Mouse (Mus musculus) spleen, postnatal 36 days (tissue): ENCODE data around the gene Mrpl41.

Experiments
- DNase-seq, 2 experiments: peaks; one replicate each; pipeline ENCODE4 v3.0.0; 2022; ENCODE audit warnings: low spot score in 2 of 2, mixed read lengths in 1 of 2

The Mrpl41 gene

DNA sequence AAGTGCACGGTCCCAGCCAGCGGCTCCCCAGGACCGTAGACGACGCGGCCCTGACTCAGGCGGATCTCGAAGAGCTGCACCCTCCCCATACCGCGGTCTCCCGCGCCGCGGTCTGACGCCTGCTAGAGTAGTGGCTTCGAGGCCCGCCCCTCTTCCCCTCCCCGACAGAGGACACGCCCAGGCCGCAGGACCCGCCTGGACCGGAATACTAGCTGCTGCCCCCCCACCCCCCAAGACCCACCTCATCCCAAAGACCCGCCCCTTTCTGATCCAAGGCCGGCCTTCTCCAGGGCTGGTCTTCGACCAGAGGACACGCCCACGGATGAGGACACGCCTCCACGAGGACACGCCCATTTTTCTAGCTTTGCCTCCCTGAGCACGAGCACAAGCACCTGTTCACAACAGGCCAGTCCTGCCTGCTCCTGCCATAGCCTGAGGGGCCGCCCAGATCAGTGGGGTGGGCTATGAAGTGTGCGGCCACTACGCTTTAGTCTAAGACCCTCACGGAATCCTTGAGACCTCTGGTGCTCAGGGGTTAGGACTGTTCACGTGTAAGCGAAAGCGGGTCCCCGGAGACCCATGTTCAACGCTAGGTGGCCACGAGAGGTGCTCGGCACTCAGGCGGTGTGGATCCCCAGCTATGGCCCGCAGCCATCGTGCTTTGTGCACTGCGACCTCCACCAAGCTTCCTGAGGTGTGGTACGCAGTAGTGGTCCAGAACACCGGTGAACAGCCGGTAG is 39.7 kb downstream of the Mrpl41 start, which contains the start of gene Arrdc1:
Gene Arrdc1 (minus strand): TSS at position 196 of the 740 bp plus-strand sequence.
- peak; percentile 96 to 97 for DNase-seq

DNA sequence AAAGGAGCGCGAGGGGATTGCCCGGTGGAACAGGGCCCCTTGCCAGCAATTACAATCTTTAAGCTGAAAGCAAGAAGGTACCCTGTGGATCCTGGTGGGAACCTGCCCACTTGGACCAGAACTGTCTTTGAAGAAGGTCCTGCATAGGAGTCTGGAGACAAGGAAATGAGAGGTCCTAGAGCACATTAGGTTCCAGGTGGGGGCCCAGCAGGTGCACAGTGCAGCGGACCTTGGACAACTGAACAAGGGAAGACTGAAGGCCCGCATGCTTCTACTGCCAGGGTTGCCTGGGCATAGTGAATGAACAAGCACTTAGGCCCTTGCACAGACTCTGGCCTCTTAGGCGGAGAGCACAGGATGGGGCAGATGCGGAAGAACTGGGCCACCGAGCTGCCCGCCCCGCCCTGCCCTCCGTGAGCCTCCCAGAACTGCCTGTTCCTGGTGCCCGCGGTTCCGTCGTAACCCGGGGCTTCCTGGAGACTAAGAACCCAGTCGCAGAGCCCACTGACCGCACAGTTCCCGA is 40.4 kb downstream of the Mrpl41 start:
- DNase-seq = peak; percentile 65 to 67

DNA sequence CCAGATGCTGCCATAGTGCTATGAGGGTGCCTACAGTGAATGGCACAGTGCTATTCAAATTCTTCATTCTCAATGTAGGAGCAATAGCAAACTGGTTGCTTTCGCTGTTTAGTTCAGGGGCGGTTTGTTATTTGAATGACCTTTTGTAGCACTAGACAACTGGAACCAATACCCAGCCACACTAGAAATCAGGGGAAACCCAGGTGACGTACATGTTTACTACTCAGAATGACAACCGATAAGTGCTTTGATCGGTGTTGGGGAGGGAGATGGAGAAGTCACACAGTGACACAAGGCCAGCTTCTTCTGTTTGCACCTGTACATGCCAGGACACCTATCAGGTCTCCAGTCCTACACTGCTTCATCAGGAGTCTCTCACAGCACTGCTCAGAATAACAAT is 45.3 kb downstream of the Mrpl41 start:
- DNase-seq = no peak

DNA sequence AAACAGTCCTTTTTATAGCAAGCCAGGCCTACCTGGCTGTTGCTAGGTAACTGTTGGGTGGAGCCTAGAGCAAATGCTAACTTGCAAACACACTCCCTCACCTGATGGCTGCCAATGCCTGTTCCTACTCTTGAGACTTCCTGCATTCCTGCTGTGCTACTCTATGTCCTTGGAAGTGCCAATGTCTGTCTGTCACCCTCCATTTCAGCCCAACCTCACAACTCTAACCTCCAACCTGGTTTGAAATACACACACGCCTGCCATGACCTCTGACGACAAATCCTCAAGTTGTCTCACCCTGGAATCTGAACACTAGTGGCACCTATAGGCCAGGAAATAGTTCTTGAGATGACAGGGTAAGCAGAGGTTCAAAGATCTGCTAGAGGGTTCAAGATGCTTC is 45.8 kb downstream of the Mrpl41 start:
- DNase-seq = no peak

DNA sequence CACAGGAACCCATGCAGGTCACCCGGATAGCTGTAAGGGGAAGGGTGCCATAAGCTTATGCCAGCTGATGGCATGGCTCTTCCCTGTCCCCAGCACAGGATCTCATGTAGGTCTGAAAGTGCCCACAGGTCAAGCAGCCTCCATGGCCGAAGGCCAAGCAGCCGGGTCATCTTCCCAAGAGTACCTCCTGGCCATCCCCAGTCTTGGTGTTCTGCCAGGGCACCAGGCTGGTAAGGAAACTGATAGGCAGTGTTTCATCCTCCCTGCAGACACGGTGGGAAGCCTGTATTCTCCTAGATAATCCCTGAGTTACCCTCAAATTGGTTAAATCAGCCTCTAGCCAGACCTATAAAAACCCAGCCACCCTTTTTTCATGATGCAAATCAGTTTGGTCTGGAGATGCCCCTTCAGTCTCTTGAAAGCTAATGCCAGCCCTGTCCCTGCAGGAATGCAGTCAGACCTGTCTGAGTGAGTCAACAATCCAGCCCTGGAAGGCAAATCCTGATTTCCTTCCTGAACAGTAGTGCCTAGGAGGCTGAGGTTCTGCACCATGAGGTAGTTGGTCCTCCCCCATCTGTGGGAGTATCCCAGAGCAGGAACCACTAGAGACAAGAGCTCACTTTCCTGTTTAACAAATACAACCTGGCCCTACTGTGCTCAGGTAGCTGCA is 47.0 kb downstream of the Mrpl41 start:
- no peak for DNase-seq

DNA sequence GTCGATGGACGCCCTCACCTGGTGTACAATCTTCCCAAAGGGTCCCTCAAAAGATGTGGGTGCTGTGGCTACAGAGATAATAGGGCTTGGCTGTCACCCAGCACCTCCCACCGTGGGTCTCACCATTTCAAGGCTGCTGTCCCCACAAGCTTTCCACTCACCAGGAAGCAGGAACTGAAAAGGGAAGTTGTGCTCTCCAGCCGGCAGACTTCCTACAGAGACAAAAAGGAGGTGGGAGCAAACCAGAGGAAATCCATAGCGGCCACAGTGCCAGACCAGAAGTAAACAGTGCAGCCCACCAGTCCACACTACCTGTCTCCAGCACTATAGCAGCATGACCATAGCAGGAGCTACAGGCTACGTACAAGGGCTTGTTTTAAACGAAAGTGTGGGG is 47.9 kb downstream of the Mrpl41 start:
- no peak for DNase-seq

DNA sequence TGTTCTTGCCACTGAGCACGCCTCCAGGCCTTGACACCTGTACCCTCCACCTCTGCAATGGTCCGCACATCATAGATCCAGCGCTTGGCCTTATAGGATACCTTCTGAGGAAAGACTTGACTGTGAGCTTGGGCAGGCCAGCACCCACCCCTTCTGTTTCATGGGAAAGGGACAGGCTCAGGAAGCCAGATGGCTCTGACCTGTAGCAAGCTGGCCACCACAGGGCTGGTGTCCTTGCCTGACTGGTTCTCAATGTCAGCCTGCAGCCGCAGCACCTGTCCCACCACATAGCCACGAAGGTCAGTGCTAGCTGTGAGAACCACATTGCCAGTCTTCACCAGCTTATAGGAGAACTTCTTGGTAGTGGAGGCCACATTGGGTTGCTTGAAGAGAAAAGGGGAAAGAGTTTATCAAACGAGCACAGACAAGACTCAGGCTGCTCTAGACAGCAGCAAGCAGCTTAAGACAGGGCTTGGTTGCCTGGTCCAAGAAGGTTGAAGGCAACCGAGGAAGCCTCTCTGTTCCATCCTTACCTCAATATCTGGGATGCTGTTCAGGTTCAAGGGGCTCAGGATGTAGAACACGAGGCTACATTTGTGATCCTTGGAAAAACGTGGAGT is 48.4 kb downstream of the Mrpl41 start:
- no peak for DNase-seq

DNA sequence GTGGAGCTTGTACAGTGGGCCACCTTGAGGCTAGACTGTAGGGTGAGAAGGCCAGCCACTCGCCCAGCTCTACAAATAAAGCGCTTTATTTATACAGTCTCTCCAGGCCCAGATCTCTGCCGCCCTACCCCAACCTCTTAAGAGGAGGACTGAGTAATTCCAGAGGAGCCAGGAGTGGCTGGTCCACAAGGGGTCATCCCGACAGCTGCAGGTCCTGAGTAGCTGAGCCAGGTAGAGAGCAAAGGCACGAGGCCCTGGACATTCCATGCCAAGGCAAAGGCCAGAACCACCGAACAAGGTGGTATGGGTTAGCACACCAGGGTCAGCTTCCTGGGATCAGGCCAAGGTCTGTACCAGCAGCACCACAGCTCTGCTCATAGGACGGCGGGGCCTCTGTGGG is 49.6 kb downstream of the Mrpl41 start:
- no peak for DNase-seq
